Mouse (Mus musculus): ENCODE data around the gene Mrps5.

Mrps5 gene

DNA sequence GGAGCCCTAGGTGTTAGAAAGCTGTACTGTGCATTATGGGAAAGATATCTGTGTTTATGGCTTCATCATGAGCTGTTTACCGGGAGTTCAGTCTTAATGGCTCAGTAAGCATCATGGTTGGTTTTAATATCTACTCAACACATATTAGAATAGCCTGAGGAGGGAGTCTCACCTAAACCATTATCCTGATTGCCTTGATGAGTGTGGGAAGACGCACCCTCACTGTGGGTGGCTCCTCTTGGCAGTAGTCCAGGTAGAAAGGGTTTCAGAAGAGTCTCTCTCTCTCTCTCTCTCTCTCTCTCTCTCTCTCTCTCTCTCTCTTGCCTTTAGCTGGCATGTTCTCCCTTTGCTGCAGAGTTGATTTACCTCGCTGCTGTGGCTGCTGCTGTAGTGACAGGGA lies 35.0 kb downstream of the Mrps5 start:
- no peak for DNase-seq

DNA sequence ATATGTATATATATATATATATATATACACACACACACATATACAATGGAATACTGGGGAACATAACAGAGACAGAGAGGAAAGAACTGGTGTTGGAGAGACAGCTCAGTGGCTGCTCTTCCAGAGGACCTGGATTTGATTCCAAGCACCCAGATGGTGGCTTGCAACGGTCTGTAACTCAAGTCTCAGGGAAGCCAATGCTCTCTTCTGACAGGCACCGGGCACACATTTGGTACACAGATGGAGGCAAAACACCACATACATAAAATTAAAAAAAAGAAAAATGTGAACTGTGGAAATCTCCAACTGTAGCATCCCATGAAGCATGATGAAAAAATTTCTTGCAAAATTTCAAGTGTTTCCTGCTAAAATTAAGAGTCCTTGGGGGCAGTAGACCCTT lies 37.8 kb downstream of the Mrps5 start:
- no peak for DNase-seq

DNA sequence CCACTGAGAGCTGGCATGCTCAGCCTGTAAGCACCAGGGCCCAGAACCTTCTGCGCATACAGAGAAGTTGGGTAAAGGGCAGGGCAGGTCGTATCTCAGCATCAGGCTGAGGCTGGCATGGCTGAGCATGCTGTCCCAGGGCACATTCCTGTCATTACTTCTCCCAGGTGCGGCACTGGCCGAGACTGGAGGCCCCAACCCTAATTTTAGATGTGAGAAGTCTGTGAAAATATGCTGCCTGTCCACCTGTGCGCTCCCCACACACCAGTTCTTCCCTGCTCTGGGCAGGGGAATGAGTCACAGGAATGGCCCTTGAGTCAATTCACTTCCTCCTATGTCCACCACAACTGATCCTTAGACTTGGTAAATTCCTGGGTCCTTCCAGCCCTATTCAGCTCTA lies 38.6 kb downstream of the Mrps5 start:
- DNase-seq = no peak

DNA sequence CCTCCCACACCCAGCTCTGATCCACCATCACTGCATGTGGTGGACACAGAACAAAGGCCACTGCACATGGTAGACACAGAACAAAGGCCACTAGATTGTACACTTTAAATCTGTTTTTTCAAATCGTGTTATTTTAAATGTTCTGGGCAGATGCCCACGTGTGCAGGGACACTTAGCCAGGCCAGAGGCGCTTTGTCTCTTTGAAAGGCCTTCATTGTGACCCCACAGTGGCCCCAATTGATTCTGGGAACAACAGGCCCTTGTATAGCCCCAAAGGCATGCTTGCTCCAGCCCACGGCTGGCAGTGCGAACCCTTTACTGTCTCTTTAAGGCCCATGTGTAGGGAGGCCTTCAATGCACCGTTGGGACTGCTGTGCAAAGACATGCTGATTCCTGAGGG lies 40.3 kb downstream of the Mrps5 start:
- no peak for DNase-seq

DNA sequence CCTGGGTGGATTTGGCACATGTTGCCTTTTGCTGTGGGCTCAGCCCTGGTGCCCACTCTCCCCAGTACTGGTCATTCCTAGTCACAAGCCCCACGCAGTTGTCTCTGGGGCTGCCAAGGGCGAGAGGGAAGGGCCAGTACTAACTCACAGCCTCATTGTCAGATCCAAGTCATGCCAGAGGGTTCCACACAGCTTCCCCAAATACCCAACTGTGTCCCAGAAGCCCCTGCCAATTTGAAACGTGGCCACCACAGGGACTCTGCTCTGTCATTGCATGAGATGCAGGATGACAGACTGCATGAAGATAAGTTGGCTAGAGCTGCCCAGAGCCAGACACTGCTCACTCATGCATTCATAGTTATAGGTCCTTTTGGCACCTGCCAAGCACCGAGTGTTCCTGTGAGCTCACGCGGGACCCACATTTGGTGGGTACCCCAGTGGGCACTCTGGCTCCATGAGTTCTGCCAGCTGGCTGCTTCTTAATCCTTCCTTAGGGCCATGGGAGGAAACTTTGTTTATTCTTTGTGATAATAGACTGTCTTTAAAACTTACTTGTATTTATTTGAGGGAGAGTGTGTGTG lies 41.1 kb downstream of the Mrps5 start:
- DNase-seq = no peak

DNA sequence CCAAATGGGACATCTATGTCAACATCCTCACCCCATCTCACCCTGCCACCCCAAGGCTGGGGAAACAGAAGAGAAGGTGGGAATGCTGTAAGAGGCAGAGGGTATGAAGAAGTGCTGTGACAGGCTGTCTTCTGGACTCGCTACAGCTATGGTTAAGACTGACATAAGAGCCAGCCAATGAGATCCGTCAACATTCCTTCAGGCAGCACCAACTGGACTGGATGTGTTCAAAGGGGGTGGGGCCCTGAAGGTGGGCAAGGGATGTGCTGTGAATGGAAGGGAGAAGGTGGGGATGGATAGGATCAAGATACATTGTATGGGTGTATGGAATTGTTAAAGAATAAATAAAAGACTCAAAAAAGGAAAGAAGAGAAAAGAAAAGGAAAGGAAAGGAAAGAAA lies 45.6 kb downstream of the Mrps5 start:
- DNase-seq = no peak

DNA sequence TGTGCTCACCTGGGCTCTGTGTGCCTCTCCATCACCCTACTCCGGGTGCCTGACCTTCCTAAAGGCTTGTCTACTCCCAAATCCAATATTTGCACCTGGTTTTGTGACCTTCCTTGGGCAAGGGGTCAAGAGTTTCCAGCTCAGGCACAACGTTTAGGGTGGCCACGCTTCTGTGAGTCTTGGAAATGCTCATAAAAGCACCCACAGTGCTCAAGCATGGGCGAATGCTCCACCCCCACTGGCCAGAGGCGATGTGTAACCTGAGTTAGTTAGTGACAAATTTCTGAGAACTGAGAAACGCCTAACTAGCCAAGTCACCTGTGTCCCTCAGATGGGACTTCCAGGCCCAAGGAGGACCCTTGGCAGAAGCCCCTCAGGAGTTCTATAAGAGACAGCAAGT lies 48.6 kb downstream of the Mrps5 start:
- no peak for DNase-seq

DNA sequence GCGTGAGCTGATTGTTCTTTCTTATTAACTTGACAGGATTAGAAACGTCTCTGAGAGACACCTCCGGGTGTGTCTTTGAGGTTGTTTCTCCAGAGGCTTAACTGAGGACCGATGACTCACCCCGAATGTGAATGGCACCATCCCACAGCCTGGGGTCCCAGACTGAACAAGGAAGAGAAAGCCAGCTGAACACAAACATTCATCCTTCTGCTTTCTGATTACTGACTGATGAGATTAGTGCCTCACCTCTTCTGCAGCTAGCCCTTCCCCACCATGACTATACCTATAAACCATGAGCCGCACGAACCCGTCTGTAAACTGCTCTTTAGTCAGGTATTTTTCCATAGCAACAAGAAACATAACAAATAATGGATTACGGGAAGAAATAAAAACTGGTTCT lies 52.0 kb downstream of the Mrps5 start:
- no peak for DNase-seq

DNA sequence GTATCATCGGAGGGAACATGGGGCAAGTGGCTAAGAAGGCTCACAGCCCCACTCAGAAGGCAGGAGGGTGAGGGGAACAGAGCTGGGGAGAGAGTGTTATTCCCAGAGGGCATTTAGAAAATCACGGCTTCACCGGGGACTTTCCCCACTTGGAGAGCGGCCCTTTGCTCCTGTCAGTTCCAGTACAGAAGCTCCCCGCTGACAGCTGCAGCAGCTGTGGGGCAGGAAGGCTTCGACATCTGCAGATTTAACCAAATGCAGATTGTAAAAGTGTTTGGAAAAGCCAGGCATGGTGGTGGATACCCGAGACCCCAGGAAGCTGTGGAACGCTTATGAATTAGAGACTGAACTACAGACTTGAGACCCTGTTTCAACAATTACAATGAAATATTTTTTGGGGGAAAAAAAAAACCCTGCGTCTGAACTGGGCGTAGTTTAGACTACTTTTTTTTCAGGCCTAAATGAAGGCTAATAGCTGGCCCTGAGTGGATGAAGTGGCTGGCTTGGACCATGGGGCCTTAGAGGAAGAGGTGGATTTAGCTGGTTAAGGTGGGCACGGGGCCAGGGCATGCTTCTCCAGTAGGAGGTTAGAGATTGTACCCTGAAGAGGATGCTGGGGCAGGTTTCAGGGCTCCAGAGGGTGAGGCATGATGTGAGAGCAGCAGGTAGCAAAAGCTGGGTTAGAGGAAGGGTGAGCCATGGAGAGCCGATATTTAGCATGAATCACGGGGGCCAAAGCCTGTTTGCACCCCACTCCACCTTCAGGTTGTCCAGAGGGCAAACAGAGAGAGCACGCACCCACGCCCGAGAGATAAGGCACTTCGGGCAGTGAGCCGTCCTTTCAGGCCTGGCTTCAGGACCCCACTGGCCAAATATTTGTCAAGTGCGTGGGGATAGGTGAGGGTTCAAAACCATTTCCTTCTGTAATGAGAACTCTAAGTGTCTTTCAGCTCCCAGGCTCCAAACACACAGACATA lies 57.0 kb downstream of the Mrps5 start:
- DNase-seq = no peak

DNA sequence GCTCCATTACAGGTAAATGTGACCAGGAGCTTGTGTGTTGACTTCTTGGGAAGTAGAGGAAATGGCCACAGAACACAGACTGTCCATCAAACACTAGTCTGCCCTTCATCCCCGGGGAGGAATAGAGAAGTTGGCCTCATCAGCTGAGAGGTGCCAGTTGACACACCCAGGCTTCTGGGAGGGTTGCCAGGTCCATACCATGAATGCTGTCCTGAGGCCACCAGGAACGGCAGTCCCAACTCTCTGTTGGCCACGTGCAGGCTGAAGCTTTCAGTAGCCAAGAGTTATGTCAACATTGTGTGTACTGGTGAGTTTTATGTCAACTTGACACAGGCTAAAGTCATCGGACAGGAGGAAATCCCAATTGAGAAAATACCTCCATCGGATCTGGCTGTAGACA lies 59.9 kb downstream of the Mrps5 start:
- no peak for DNase-seq

DNA sequence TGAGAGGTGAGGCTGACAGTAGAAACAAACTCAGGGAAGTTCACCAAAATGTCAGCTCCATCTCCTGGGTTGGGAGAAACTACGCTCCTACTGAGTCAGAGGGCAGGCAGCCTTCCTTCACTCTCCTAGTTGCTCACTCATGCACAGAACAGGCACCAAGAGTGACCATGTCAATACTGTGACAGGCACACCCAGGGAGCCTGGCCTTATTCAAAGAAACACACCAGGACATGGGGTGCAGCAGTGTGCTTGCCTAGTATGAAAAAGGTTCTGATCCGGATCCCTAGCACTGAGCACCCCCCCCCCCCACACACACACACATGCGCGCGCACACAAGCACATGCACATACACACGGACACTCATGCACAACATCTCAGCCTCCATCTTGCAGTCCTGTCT lies 61.1 kb downstream of the Mrps5 start:
- no peak for DNase-seq

DNA sequence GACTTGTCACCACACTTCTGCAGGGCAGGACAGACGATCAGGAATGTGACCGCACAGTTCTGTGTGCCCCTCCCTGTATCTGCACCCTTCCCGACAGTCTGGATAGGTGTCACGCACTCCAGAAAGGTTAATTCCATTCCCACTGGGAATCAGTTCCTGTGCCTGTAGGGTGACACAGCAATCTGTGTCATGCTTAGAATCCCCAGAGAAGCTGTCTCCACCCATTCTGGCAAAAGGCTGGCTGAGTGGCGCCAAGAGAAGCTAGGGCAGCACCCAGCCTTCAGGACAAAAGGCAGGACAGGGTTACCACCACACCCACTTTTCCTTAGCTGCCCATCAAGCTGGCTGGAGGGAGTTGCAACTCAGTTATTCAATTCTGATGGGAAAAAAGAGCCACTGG lies 62.9 kb downstream of the Mrps5 start:
- no peak for DNase-seq

DNA sequence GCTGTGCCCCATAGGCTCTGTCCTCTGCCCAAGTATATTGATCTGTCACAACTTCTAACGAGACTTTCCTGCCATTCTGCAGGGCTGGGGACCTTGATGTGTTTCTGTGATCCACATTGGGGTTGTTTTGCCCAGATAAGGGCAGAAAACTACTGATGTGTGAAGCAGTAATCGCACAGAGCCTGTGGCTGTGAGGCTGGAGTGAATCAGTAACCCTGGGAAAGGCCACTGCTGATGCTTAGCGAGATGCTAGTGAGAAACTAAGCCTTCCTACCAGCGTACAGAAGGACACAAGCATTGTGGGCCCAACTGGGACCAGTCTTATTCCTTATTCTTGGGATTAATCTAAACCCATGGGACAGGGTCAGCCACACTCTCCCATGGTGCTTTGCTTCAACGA lies 64.6 kb downstream of the Mrps5 start:
- DNase-seq = no peak

DNA sequence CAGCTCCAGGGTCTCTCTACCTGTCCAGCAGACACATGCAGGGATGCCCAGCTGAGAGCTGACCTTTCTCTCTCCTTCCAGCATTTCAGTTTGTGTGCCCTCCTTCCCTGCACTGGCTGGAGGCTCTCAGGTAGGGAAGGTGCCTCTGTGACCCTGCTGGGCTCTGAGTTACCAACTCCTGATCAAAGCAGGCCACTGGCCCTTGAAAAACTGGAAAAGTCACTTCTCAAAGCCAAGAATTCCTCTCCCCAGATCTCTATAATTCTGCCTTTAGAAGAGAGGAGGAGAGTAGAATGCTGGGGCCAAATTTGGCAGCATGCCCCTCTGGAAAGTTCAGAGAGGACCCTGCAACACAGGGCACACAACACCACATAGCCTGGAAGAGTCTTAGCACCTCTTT lies 65.3 kb downstream of the Mrps5 start:
- DNase-seq = no peak

DNA sequence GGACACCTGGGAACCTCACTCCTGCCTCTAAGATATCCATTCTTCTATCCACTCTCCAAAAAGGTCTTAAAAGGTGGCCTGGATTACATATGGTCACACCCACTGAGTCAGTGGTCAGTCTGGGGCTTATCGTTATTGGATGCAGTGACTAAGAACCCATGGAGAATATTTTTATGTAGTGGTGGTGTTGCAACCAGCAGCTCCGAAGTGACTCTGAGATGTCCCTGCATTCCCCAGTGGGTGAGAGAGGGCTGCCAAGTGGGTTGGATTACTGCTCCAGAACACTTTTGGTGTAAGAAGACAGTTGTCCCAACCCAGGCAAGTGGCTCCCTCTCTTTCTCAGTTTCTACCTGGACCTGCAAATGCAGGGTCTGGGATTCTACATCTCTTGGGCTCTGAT lies 65.8 kb downstream of the Mrps5 start:
- no peak for DNase-seq

DNA sequence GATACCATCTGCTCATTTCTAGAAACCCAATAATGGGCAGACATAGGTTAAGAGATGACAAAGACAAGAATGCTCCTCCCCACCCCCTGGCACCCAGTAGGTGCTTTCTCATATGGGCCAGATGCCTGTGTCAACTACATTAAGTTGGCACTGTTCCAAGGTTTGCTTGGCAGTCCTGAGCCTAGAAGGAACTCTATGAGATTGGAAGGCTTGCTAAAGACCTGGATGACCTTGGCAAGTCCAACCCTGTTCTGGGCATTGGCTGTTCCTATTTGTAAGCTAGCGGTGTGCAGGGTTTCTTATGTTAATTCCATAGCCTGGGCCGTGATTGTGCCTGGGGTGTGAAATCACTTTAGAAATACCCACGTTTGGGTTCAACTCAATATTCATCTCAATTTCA lies 67.8 kb downstream of the Mrps5 start:
- no peak for DNase-seq

DNA sequence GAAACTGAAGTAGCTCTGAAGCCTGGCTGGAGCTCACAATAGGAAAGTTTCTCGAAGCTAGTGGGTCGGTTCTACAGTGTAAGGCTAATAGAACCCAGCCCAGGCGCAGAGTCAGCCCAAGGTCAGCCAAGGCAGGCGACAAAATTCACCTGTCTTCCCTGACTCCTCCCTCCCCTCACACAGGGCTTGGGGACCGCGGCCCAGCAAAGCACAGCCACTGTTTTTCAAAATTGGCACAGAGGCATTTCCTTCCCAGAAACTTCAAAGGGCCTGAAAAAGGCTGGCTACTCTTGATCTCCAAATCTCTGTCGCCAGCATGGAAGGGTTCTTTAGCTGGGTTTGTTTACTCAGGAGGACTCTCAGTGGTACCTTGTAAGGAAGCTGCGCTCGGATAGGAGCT lies 68.4 kb downstream of the Mrps5 start:
- DNase-seq = no peak

DNA sequence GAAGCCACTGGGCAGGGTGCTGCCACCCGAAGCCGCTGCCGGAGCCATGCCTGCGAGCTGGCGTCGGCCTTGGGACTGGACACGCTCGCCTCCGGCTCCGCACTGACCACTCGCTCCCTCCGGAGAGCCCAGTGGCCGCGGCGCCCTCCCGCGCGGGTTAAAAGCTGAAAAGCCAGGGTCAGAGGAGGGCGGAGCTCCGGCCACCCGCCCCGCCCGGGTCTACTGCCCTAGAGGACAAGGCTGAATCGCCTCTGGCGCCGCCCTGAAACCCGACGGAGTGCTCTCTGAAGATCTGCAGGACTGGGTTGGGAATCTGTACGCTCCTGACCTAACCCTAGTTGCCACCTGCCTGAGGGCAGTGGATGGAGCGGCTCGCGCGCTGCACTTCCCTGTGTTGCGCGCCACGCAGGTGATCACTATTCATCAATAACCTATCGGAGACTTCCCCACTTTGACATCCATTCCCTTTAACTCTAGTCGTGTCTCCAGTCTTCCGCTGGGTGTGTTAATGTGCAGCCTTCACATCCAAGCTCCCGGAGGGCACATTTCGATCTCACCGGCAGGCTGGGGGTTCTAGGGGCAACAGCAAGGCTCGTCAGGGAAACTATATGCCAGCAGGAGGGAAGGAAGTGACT lies 69.2 kb downstream of the Mrps5 start, which contains the start of gene Mal:
Gene Mal, minus strand, starts transcription at position 610 of the 635 bp plus-strand sequence.
- no peak for DNase-seq
